8 mouse cellular contexts compared by ENCODE assay signal in the genomic region with DNA sequence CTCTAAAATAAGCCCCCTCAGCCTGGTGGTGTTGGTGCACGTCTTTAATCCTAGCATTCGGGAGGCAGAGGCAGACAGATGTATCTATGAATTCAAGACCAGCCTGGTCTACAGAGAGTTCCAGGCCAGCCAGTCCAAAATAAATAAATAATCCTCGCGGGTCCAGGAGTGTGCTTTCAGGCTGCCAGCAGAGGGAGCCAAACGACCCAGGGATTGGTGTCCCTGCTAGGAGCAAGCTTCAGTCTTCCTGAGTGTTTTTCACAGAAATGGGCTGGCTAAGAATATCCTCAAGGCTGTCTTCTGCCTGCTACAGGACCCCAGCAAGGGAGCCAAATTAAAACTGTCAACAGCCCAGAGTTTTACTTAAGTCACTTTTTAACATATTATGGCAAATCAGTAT. TPM values are rescaled to one million over a fixed set of nuclear protein-coding genes. Genes with fewer than 3 reads are reported as not detected.
DNase-seq lines count a peak whose midpoint lies in the region; ATAC-seq lines count a peak whose summit lies in the region.

No protein-coding gene starts in this region.

- no peak overlapping the region for H3K9ac ChIP-seq in hindbrain, embryonic 12.5 days
- no peak overlapping the region for H3K9ac ChIP-seq in forebrain, embryonic 12.5 days

- DNase-seq in hindbrain, embryonic 10.5 days (ENCODE audit: low spot score), result peak; percentile 85
- DNase-seq in c-Kit-negative CD71-positive TER-119-positive erythroid progenitor cells, embryonic 14.5 days (ENCODE audit: low read depth, low spot score), result peak; percentile 84
- peak; percentile 83 to 86 for DNase-seq in heart, postnatal 36 days
- peak; percentile 63 to 81 for DNase-seq in layer of hippocampus, postnatal 14 days (ENCODE audit: low spot score in 2 of 2)
- peak; percentile 81 to 92 for DNase-seq in lung, postnatal 4 days
- peak; percentile 85 for DNase-seq in skeletal muscle tissue, adult 2 months (ENCODE audit: low read depth, low spot score)

- peaks cover 16% of the 10 kb centered on the region for H3K4me1 ChIP-seq in hindbrain, embryonic 10.5 days (replicated peaks)
- H3K4me1 ChIP-seq in hindbrain, embryonic 12.5 days, result peaks cover 12% of the 10 kb centered on the region
- H3K4me1 ChIP-seq in forebrain, embryonic 12.5 days, result peaks cover 12% of the 10 kb centered on the region

- no peaks in the 10 kb centered on the region for H3K27me3 ChIP-seq in hindbrain, embryonic 10.5 days (ENCODE audit: insufficient read depth, poor library complexity, severe bottlenecking)
- H3K27me3 ChIP-seq in hindbrain, embryonic 12.5 days, result no peaks in the 10 kb centered on the region
- no peaks in the 10 kb centered on the region for H3K27me3 ChIP-seq in forebrain, embryonic 12.5 days

- H3K9me3 ChIP-seq in hindbrain, embryonic 10.5 days, result no peaks in the 10 kb centered on the region
- no peaks in the 10 kb centered on the region for H3K9me3 ChIP-seq in hindbrain, embryonic 12.5 days (replicated peaks)
- no peaks in the 10 kb centered on the region for H3K9me3 ChIP-seq in forebrain, embryonic 12.5 days

- intact Hi-C loops in heart, postnatal 36 days (cut with DNase I), result loop anchor here (1.0 to 5.0 kb wide), 4 partner anchors 23 to 104 kb away; partner anchors contain the start of gene Amigo3

- WGBS in hindbrain, embryonic 10.5 days, result 28% methylated on average over 5 of the region's 5 CpGs
- WGBS in hindbrain, embryonic 12.5 days, result 28% methylated on average over 5 of the region's 5 CpGs
- 28% methylated on average over 5 of the region's 5 CpGs for WGBS in forebrain, embryonic 12.5 days

- H3K4me2 ChIP-seq in hindbrain, embryonic 12.5 days (replicated peaks), result no peak overlapping the region
- H3K4me2 ChIP-seq in forebrain, embryonic 12.5 days, result no peak overlapping the region

- H3K27ac ChIP-seq in hindbrain, embryonic 10.5 days, result no peak overlapping the region
- no peak overlapping the region for H3K27ac ChIP-seq in hindbrain, embryonic 12.5 days
- no peak overlapping the region for H3K27ac ChIP-seq in forebrain, embryonic 12.5 days

- no peak for ATAC-seq in hindbrain, embryonic 12.5 days (ENCODE audit: low FRiP score)
- ATAC-seq in forebrain, embryonic 12.5 days (ENCODE audit: low FRiP score), result 0 out of 2 replicates have a peak, but pooled peaks have one; percentile 41

- H3K4me3 ChIP-seq in hindbrain, embryonic 10.5 days, result no peak overlapping the region
- H3K4me3 ChIP-seq in hindbrain, embryonic 12.5 days, result no peak overlapping the region
- H3K4me3 ChIP-seq in forebrain, embryonic 12.5 days (replicated peaks), result no peak overlapping the region

- H3K36me3 ChIP-seq in hindbrain, embryonic 10.5 days, result peaks cover 98% of the 10 kb centered on the region
- H3K36me3 ChIP-seq in hindbrain, embryonic 12.5 days, result peaks cover 28% of the 10 kb centered on the region; the same call in 1 of the 2 replicates
- H3K36me3 ChIP-seq in forebrain, embryonic 12.5 days (replicated peaks), result peaks cover 63% of the 10 kb centered on the region

RNA-seq across cellular contexts. Expression of gene Uba7, which starts 11.6 kb away (rescaled TPM):
- polyA plus RNA-seq in hindbrain, embryonic 10.5 days (2016; fragmentation: Nextera tagmentation; extraction: Ambion mirVana), result 8.5 and 9.6 TPM in 2 replicates
- 11.5 and 12.7 TPM in 2 replicates for polyA plus RNA-seq in hindbrain, embryonic 12.5 days (2016; fragmentation: Nextera tagmentation; extraction: Ambion mirVana)
- 5.8 and 6.5 TPM in 2 replicates for polyA plus RNA-seq in forebrain, embryonic 12.5 days (2016; fragmentation: Nextera tagmentation; extraction: Ambion mirVana)
- total RNA-seq in heart, postnatal 36 days (2021), result 10 to 100 TPM; 11.6 to 20.2 TPM
- total RNA-seq in layer of hippocampus, postnatal 14 days (2021), result 1 to 10 TPM; 2.7 to 3.2 TPM

RNA-seq across cellular contexts. Expression of gene Traip, which starts 13.8 kb away (rescaled TPM):
- polyA plus RNA-seq in hindbrain, embryonic 10.5 days (2016; fragmentation: Nextera tagmentation; extraction: Ambion mirVana), result 24.3 and 35.3 TPM in 2 replicates
- polyA plus RNA-seq in hindbrain, embryonic 12.5 days (2016; fragmentation: Nextera tagmentation; extraction: Ambion mirVana), result 15.8 and 17.4 TPM in 2 replicates
- polyA plus RNA-seq in forebrain, embryonic 12.5 days (2016; fragmentation: Nextera tagmentation; extraction: Ambion mirVana), result 30.6 and 32.3 TPM in 2 replicates
- total RNA-seq in heart, postnatal 36 days (2021), result 1 to 10 TPM; 1.0 to 1.3 TPM
- 10 to 100 TPM; 22.3 to 23.8 TPM for total RNA-seq in layer of hippocampus, postnatal 14 days (2021)

RNA-seq across cellular contexts. Expression of gene Gm20661, which starts 19.2 kb away (rescaled TPM):
- polyA plus RNA-seq in hindbrain, embryonic 10.5 days (2016; fragmentation: Nextera tagmentation; extraction: Ambion mirVana), result 1.5 and 1.8 TPM in 2 replicates
- 3.2 and 3.3 TPM in 2 replicates for polyA plus RNA-seq in hindbrain, embryonic 12.5 days (2016; fragmentation: Nextera tagmentation; extraction: Ambion mirVana)
- 0.86 and 1.2 TPM in 2 replicates for polyA plus RNA-seq in forebrain, embryonic 12.5 days (2016; fragmentation: Nextera tagmentation; extraction: Ambion mirVana)
- total RNA-seq in heart, postnatal 36 days (2021), result under 1 TPM; 0.25 to 0.30 TPM
- total RNA-seq in layer of hippocampus, postnatal 14 days (2021), result 1 to 10 TPM; 1.2 to 1.6 TPM

RNA-seq across cellular contexts. Expression of gene Inka1, which starts 22.0 kb away (rescaled TPM):
- polyA plus RNA-seq in hindbrain, embryonic 10.5 days (2016; fragmentation: Nextera tagmentation; extraction: Ambion mirVana), result 59.8 and 61.0 TPM in 2 replicates
- polyA plus RNA-seq in hindbrain, embryonic 12.5 days (2016; fragmentation: Nextera tagmentation; extraction: Ambion mirVana), result 51.0 and 52.6 TPM in 2 replicates
- polyA plus RNA-seq in forebrain, embryonic 12.5 days (2016; fragmentation: Nextera tagmentation; extraction: Ambion mirVana), result 14.3 and 18.3 TPM in 2 replicates
- 10 to 100 TPM; 10.3 to 11.8 TPM for total RNA-seq in heart, postnatal 36 days (2021)
- 10 to 100 TPM in 1 of 2 experiments, 1 to 10 TPM in 1; 9.2 to 11.5 TPM for total RNA-seq in layer of hippocampus, postnatal 14 days (2021)

RNA-seq across cellular contexts. Expression of gene Camkv, which starts 28.2 kb away (rescaled TPM):
- polyA plus RNA-seq in hindbrain, embryonic 10.5 days (2016; fragmentation: Nextera tagmentation; extraction: Ambion mirVana), result 13.0 and 13.1 TPM in 2 replicates
- polyA plus RNA-seq in hindbrain, embryonic 12.5 days (2016; fragmentation: Nextera tagmentation; extraction: Ambion mirVana), result 7.3 and 7.9 TPM in 2 replicates
- 12.2 and 14.8 TPM in 2 replicates for polyA plus RNA-seq in forebrain, embryonic 12.5 days (2016; fragmentation: Nextera tagmentation; extraction: Ambion mirVana)
- total RNA-seq in heart, postnatal 36 days (2021), result not detected
- total RNA-seq in layer of hippocampus, postnatal 14 days (2021), result 100 to 1,000 TPM; 497 to 516 TPM
